Mouse (Mus musculus) small intestine, adult 2 months (tissue): ENCODE measurements around the gene Mgll. TPM values are rescaled to one million over a fixed set of nuclear protein-coding genes. Genes with fewer than 3 reads are reported as not detected.

Experiments
- H3K27ac ChIP-seq: fragments of 200-500 bp; 2 replicates; pipeline ENCODE4 v1.5.1; 2012; ENCODE audit warnings: low read depth, low read length, control low read depth, inconsistent platforms; ENCODE audit not compliant: insufficient read depth
- H3K27me3 ChIP-seq: fragments of 200-500 bp; 2 replicates; pipeline ENCODE4 v1.6.1; 2012; ENCODE audit warnings: mild to moderate bottlenecking, moderate library complexity, low read length, inconsistent platforms; ENCODE audit not compliant: control insufficient read depth, insufficient read depth
- H3K36me3 ChIP-seq: fragments of 200-500 bp; 2 replicates; pipeline ENCODE4 v1.6.1; 2012; ENCODE audit warnings: mild to moderate bottlenecking, low read length, control low read depth, inconsistent platforms; ENCODE audit not compliant: control insufficient read depth, insufficient read depth
- H3K4me1 ChIP-seq: fragments of 200-500 bp; 2 replicates; pipeline ENCODE4 v1.6.1; 2012; ENCODE audit warnings: low read length, inconsistent platforms, mixed read lengths; ENCODE audit not compliant: control insufficient read depth, insufficient read depth, insufficient read length
- H3K4me3 ChIP-seq: fragments of 200-500 bp; 2 replicates; pipeline ENCODE4 v1.5.1; 2012; ENCODE audit warnings: low read depth, mild to moderate bottlenecking, control low read depth, inconsistent platforms, low read length, moderate library complexity
- CTCF ChIP-seq: fragments of 200-500 bp; IDR thresholded peaks from 2 replicates; pipeline ENCODE4 v1.5.1; 2012; ENCODE audit warnings: low read depth, mild to moderate bottlenecking, control low read depth, inconsistent platforms, low read length, moderate library complexity, mixed read lengths; ENCODE audit not compliant: insufficient replicate concordance, insufficient read length; ENCODE audit errors: extremely low read depth
- POLR2A ChIP-seq: fragments of 200-500 bp; IDR thresholded peaks from 2 replicates; pipeline ENCODE4 v1.6.1; 2012; ENCODE audit warnings: low read depth, mild to moderate bottlenecking, control low read depth, inconsistent platforms, low read length, moderate library complexity
- WGBS: fragments of 180-500 bp; shearing (Covaris S2); methylation state at CpG from one replicate; pipeline ENCODE4 v1.1.7; 2018; 5-methylcytosine and 5-hydroxymethylcytosine counted together
- polyA plus RNA-seq: library from polyadenylated mRNA; depleted of rRNA; stranded (reverse); fragments of >200 nt; gene quantifications from 2 replicates; pipeline ENCODE4 v1.2.3, GENCODE M21; 2012

Gene Mgll
- polyA plus RNA-seq, 1 experiment: 29.5 TPM

GRCm38 (mm10) chr6:88860914-88861313 lies 136.7 kb downstream of the Mgll start:
- H3K4me3 ChIP-seq: no peak overlapping the region
- 15% methylated on average over 2 of the region's 2 CpGs for WGBS
- no peak overlapping the region for H3K27ac ChIP-seq
- H3K4me1 ChIP-seq: no peaks in the 10 kb centered on the region
- no peaks in the 10 kb centered on the region for H3K27me3 ChIP-seq
- TF ChIP-seq POLR2A: no peak
- peak; percentile 3; the same call in 1 of the 2 replicates for TF ChIP-seq CTCF
- H3K36me3 ChIP-seq: no peaks in the 10 kb centered on the region

GRCm38 (mm10) chr6:88865704-88866103 lies 141.5 kb downstream of the Mgll start:
- WGBS: 76% methylated on average over 7 of the region's 7 CpGs
- Histone ChIP-seq H3K27me3 (no peaks in the 10 kb centered on the region), H3K4me3 (no peak overlapping the region), H3K36me3 (no peaks in the 10 kb centered on the region), H3K4me1 (no peaks in the 10 kb centered on the region), H3K27ac (no peak overlapping the region)
- TF ChIP-seq POLR2A (no peak), CTCF (no peak)

- WGBS: 74% methylated on average over 7 of the region's 7 CpGs
- no peak for TF ChIP-seq CTCF
- no peak for TF ChIP-seq POLR2A
Measured at GRCm38 (mm10) chr6:88869459-88869858, 145.2 kb downstream of the Mgll start.

GRCm38 (mm10) chr6:88870594-88870993 lies 146.4 kb downstream of the Mgll start:
- Histone ChIP-seq H3K4me3 (no peak overlapping the region), H3K36me3 (no peaks in the 10 kb centered on the region), H3K4me1 (peaks cover 2% of the 10 kb centered on the region; the same call in 1 of the 2 replicates), H3K27ac (no peak overlapping the region), H3K27me3 (peaks cover 7% of the 10 kb centered on the region)
- TF ChIP-seq CTCF (no peak), POLR2A (no peak)
- whole genome bisulfite sequencing: 34% methylated on average over 4 of the region's 4 CpGs

More at GRCm38 (mm10) chr6:88869459-88869858, 145.2 kb downstream of the Mgll start:
- H3K4me1 ChIP-seq: no peaks in the 10 kb centered on the region
- no peaks in the 10 kb centered on the region for H3K36me3 ChIP-seq
- H3K27ac ChIP-seq: no peak overlapping the region
- H3K4me3 ChIP-seq: no peak overlapping the region
- no peaks in the 10 kb centered on the region; the same call in 1 of the 2 replicates for H3K27me3 ChIP-seq

- WGBS: 42% methylated on average over 8 of the region's 8 CpGs
- H3K4me3 ChIP-seq: no peak overlapping the region
- peaks cover 7% of the 10 kb centered on the region for H3K27me3 ChIP-seq
- H3K4me1 ChIP-seq: peaks cover 2% of the 10 kb centered on the region; the same call in 1 of the 2 replicates
- no peaks in the 10 kb centered on the region for H3K36me3 ChIP-seq
- H3K27ac ChIP-seq: no peak overlapping the region
- TF ChIP-seq CTCF: no peak
- no peak for TF ChIP-seq POLR2A
Measured at GRCm38 (mm10) chr6:88871546-88871945, 147.3 kb downstream of the Mgll start.

- 63% methylated on average over 7 of the region's 7 CpGs for WGBS
- Histone ChIP-seq H3K36me3 (no peaks in the 10 kb centered on the region), H3K27me3 (peaks cover 7% of the 10 kb centered on the region), H3K4me3 (no peak overlapping the region), H3K27ac (no peak overlapping the region), H3K4me1 (peaks cover 2% of the 10 kb centered on the region; the same call in 1 of the 2 replicates)
- TF ChIP-seq POLR2A (no peak), CTCF (no peak)
Measured at GRCm38 (mm10) chr6:88872811-88873210, 148.6 kb downstream of the Mgll start.

- TF ChIP-seq POLR2A (no peak), CTCF (no peak)
- peaks cover 2% of the 10 kb centered on the region; the same call in 1 of the 2 replicates for H3K4me1 ChIP-seq
- H3K27ac ChIP-seq: no peak overlapping the region
- no peaks in the 10 kb centered on the region for H3K36me3 ChIP-seq
- peak overlapping the region; percentile 54 for H3K4me3 ChIP-seq
- peaks cover 7% of the 10 kb centered on the region for H3K27me3 ChIP-seq
- 5% methylated on average over 74 of the region's 74 CpGs for WGBS
Measured at GRCm38 (mm10) chr6:88873965-88874867, 150.0 kb downstream of the Mgll start.
